Mouse (Mus musculus): ENCODE results near the gene Ccl24. TPM values are rescaled to one million over a fixed set of nuclear protein-coding genes. Genes with fewer than 3 reads are reported as not detected.
"Not testable (repeated sequence)": the region's sequence is repeated elsewhere in the genome, so short reads cannot be mapped to it uniquely, and the experiment has no call there.

The Ccl24 gene
- polyA plus RNA-seq (2014; fragmentation: Nextera tagmentation; extraction: Ambion mirVana), result 0.37 and 1.3 TPM in 2 replicates

GRCm38 (mm10) chr5:135573006-135573405, at the start of gene Ccl24:
Gene Ccl24, minus strand, starts transcription at chr5:135573049.
- Histone ChIP-seq H3K27me3 (ENCODE audit: control insufficient read depth, insufficient read depth, low read length) (no peaks in the 10 kb centered on the region), H3K27ac (replicated peaks; ENCODE audit: low read depth, low read length) (no peak within 1 kb of the TSS), H3K4me3 (ENCODE audit: low read depth, low read length) (no peak within 1 kb of the TSS), H3K9ac (ENCODE audit: low read length) (no peak within 1 kb of the TSS), H3K4me1 (ENCODE audit: control insufficient read depth, insufficient read depth, low read length) (no peaks in the 10 kb centered on the region), H3K36me3 (ENCODE audit: control insufficient read depth, insufficient read depth, low read length) (no peaks in the 10 kb centered on the region), H3K9me3 (ENCODE audit: control insufficient read depth, low read length) (no peaks in the 10 kb centered on the region), H3K4me2 (ENCODE audit: low read depth, severe bottlenecking) (no peak within 1 kb of the TSS)
- ATAC-seq (ENCODE audit: insufficient number of reproducible peaks, low FRiP score, low TSS enrichment, low read depth) (no peak), DNase-seq (ENCODE audit: low spot score) (no peak)
- WGBS, result 95% methylated on average over 6 of the region's 6 CpGs

GRCm38 (mm10) chr5:135621725-135622124, 48.9 kb upstream of the Ccl24 start:
- H3K4me1 ChIP-seq (ENCODE audit: control insufficient read depth, insufficient read depth, low read length), result no peaks in the 10 kb centered on the region
- H3K36me3 ChIP-seq (ENCODE audit: control insufficient read depth, insufficient read depth, low read length), result no peaks in the 10 kb centered on the region
- WGBS, result 84% methylated on average over 10 of the region's 10 CpGs
- no peak overlapping the region for H3K9ac ChIP-seq (ENCODE audit: low read length)
- DNase-seq (ENCODE audit: low spot score) (no peak), ATAC-seq (ENCODE audit: insufficient number of reproducible peaks, low FRiP score, low TSS enrichment, low read depth) (no peak)
- no peak overlapping the region for H3K4me3 ChIP-seq (ENCODE audit: low read depth, low read length)
- no peak overlapping the region for H3K4me2 ChIP-seq (ENCODE audit: low read depth, severe bottlenecking)
- H3K27me3 ChIP-seq (ENCODE audit: control insufficient read depth, insufficient read depth, low read length), result no peaks in the 10 kb centered on the region
- H3K27ac ChIP-seq (replicated peaks; ENCODE audit: low read depth, low read length), result no peak overlapping the region
- H3K9me3 ChIP-seq (ENCODE audit: control insufficient read depth, low read length), result no peaks in the 10 kb centered on the region

GRCm38 (mm10) chr5:135620526-135620925, 47.7 kb upstream of the Ccl24 start:
- H3K4me3 ChIP-seq (ENCODE audit: low read depth, low read length), result no peak overlapping the region
- H3K9ac ChIP-seq (ENCODE audit: low read length), result no peak overlapping the region
- H3K4me1 ChIP-seq (ENCODE audit: control insufficient read depth, insufficient read depth, low read length), result no peaks in the 10 kb centered on the region
- H3K36me3 ChIP-seq (ENCODE audit: control insufficient read depth, insufficient read depth, low read length), result no peaks in the 10 kb centered on the region
- no peak overlapping the region for H3K27ac ChIP-seq (replicated peaks; ENCODE audit: low read depth, low read length)
- no peak for ATAC-seq (ENCODE audit: insufficient number of reproducible peaks, low FRiP score, low TSS enrichment, low read depth)
- no peaks in the 10 kb centered on the region for H3K27me3 ChIP-seq (ENCODE audit: control insufficient read depth, insufficient read depth, low read length)
- H3K4me2 ChIP-seq (ENCODE audit: low read depth, severe bottlenecking), result no peak overlapping the region
- 84% methylated on average over 9 of the region's 9 CpGs for WGBS
- no peak for DNase-seq (ENCODE audit: low spot score)
- H3K9me3 ChIP-seq (ENCODE audit: control insufficient read depth, low read length), result no peaks in the 10 kb centered on the region

GRCm38 (mm10) chr5:135619741-135620140, 46.9 kb upstream of the Ccl24 start:
- H3K27ac ChIP-seq (replicated peaks; ENCODE audit: low read depth, low read length); H3K9me3 ChIP-seq (ENCODE audit: control insufficient read depth, low read length); ATAC-seq (ENCODE audit: insufficient number of reproducible peaks, low FRiP score, low TSS enrichment, low read depth); H3K4me3 ChIP-seq (ENCODE audit: low read depth, low read length); H3K4me2 ChIP-seq (ENCODE audit: low read depth, severe bottlenecking); H3K27me3 ChIP-seq (ENCODE audit: control insufficient read depth, insufficient read depth, low read length); DNase-seq (ENCODE audit: low spot score); H3K9ac ChIP-seq (ENCODE audit: low read length); H3K4me1 ChIP-seq (ENCODE audit: control insufficient read depth, insufficient read depth, low read length); H3K36me3 ChIP-seq (ENCODE audit: control insufficient read depth, insufficient read depth, low read length): not testable (repeated sequence)
- 88% methylated on average over 10 of the region's 10 CpGs for WGBS

GRCm38 (mm10) chr5:135609794-135610193, 36.9 kb upstream of the Ccl24 start:
- H3K27me3 ChIP-seq (ENCODE audit: control insufficient read depth, insufficient read depth, low read length), result no peaks in the 10 kb centered on the region
- H3K9me3 ChIP-seq (ENCODE audit: control insufficient read depth, low read length), result no peaks in the 10 kb centered on the region
- no peak overlapping the region for H3K4me2 ChIP-seq (ENCODE audit: low read depth, severe bottlenecking)
- 81% methylated on average over 4 of the region's 4 CpGs for WGBS
- ATAC-seq (ENCODE audit: insufficient number of reproducible peaks, low FRiP score, low TSS enrichment, low read depth) (no peak), DNase-seq (ENCODE audit: low spot score) (no peak)
- no peak overlapping the region for H3K4me3 ChIP-seq (ENCODE audit: low read depth, low read length)
- H3K27ac ChIP-seq (replicated peaks; ENCODE audit: low read depth, low read length), result no peak overlapping the region
- no peaks in the 10 kb centered on the region for H3K4me1 ChIP-seq (ENCODE audit: control insufficient read depth, insufficient read depth, low read length)
- H3K36me3 ChIP-seq (ENCODE audit: control insufficient read depth, insufficient read depth, low read length), result no peaks in the 10 kb centered on the region
- H3K9ac ChIP-seq (ENCODE audit: low read length), result no peak overlapping the region

- Histone ChIP-seq H3K9ac (ENCODE audit: low read length) (no peak overlapping the region), H3K4me2 (ENCODE audit: low read depth, severe bottlenecking) (no peak overlapping the region), H3K36me3 (ENCODE audit: control insufficient read depth, insufficient read depth, low read length) (no peaks in the 10 kb centered on the region), H3K9me3 (ENCODE audit: control insufficient read depth, low read length) (peaks cover 4% of the 10 kb centered on the region), H3K27ac (replicated peaks; ENCODE audit: low read depth, low read length) (no peak overlapping the region), H3K4me3 (ENCODE audit: low read depth, low read length) (no peak overlapping the region), H3K27me3 (ENCODE audit: control insufficient read depth, insufficient read depth, low read length) (no peaks in the 10 kb centered on the region), H3K4me1 (ENCODE audit: control insufficient read depth, insufficient read depth, low read length) (no peaks in the 10 kb centered on the region)
- ATAC-seq (ENCODE audit: insufficient number of reproducible peaks, low FRiP score, low TSS enrichment, low read depth) (no peak), DNase-seq (ENCODE audit: low spot score) (no peak)
- 52% methylated on average over 1 of the region's 1 CpGs for WGBS
Measured at GRCm38 (mm10) chr5:135607581-135607980, 34.7 kb upstream of the Ccl24 start.

- not testable (repeated sequence) for H3K9me3 ChIP-seq (ENCODE audit: control insufficient read depth, low read length); H3K4me1 ChIP-seq (ENCODE audit: control insufficient read depth, insufficient read depth, low read length); DNase-seq (ENCODE audit: low spot score); H3K36me3 ChIP-seq (ENCODE audit: control insufficient read depth, insufficient read depth, low read length); H3K27me3 ChIP-seq (ENCODE audit: control insufficient read depth, insufficient read depth, low read length); H3K27ac ChIP-seq (replicated peaks; ENCODE audit: low read depth, low read length); H3K4me3 ChIP-seq (ENCODE audit: low read depth, low read length); H3K4me2 ChIP-seq (ENCODE audit: low read depth, severe bottlenecking); ATAC-seq (ENCODE audit: insufficient number of reproducible peaks, low FRiP score, low TSS enrichment, low read depth); H3K9ac ChIP-seq (ENCODE audit: low read length)
- no CpG with 5 or more reads among the region's 1 CpGs for WGBS
Measured at GRCm38 (mm10) chr5:135606717-135607116, 33.9 kb upstream of the Ccl24 start.

- H3K4me1 ChIP-seq (ENCODE audit: control insufficient read depth, insufficient read depth, low read length); H3K9me3 ChIP-seq (ENCODE audit: control insufficient read depth, low read length); ATAC-seq (ENCODE audit: insufficient number of reproducible peaks, low FRiP score, low TSS enrichment, low read depth); H3K9ac ChIP-seq (ENCODE audit: low read length); H3K27ac ChIP-seq (replicated peaks; ENCODE audit: low read depth, low read length); H3K4me3 ChIP-seq (ENCODE audit: low read depth, low read length); H3K27me3 ChIP-seq (ENCODE audit: control insufficient read depth, insufficient read depth, low read length); DNase-seq (ENCODE audit: low spot score); H3K36me3 ChIP-seq (ENCODE audit: control insufficient read depth, insufficient read depth, low read length); H3K4me2 ChIP-seq (ENCODE audit: low read depth, severe bottlenecking): not testable (repeated sequence)
- WGBS, result no CpG with 5 or more reads among the region's 1 CpGs
Measured at GRCm38 (mm10) chr5:135604643-135605042, 31.8 kb upstream of the Ccl24 start.

All from limb, embryonic 11.5 days (tissue).